Mouse (Mus musculus) lung, adult 2 months (tissue): Measurements from ENCODE around the gene Slc23a2.

Experiments used
- CTCF ChIP-seq: fragments of 200-500 bp; IDR thresholded peaks from 2 replicates; pipeline ENCODE4 v1.5.1; 2011; ENCODE audit warnings: mild to moderate bottlenecking, low read length, control low read depth; ENCODE audit not compliant: insufficient read depth
- POLR2A ChIP-seq: fragments of 200-500 bp; IDR thresholded peaks from 2 replicates; pipeline ENCODE4 v1.6.1; 2011; ENCODE audit warnings: low read depth, mild to moderate bottlenecking, control low read depth, low read length, borderline replicate concordance; ENCODE audit errors: extremely low read depth

GRCm38 (mm10) chr2:132024028-132024427 is 120.9 kb downstream of the Slc23a2 start:
- TF ChIP-seq CTCF (no peak), POLR2A (no peak)
